Mouse (Mus musculus) right cerebral cortex, adult 18-20 months (tissue): ENCODE data around the gene Dip2c.

Experiments used
- DNase-seq: peaks from one replicate; pipeline ENCODE4 v3.0.0; 2022; ENCODE audit warnings: mixed read lengths

Dip2c gene

DNA sequence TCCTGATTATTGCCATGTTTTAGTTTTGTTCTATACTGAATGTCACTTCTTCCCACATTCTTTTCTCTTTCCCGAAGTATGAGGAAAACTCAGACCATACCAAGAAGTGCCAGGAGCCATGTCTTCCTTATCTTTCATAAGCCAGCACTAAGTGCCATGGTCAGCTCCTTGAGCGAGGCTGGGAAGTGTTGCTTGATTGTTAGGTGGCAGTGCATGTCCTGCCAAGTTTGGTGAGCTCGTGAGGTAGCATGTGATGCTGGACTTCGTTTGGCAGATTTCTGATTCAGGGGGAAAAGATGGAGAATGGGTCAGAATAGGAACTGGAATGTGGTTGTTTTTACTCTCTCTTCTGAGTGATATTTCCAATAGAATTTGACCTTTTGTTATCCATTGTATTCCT is 150.5 kb downstream of the Dip2c start:
- no peak for DNase-seq

GRCm38 (mm10) chr13:9429884-9430283 is 153.6 kb downstream of the Dip2c start:
- DNase-seq, result no peak

- DNase-seq, result no peak
Measured at GRCm38 (mm10) chr13:9430724-9431123, 154.4 kb downstream of the Dip2c start.

GRCm38 (mm10) chr13:9431441-9431840 is 155.1 kb downstream of the Dip2c start:
- DNase-seq, result no peak

GRCm38 (mm10) chr13:9443066-9443465 is 166.7 kb downstream of the Dip2c start:
- no peak for DNase-seq

DNA sequence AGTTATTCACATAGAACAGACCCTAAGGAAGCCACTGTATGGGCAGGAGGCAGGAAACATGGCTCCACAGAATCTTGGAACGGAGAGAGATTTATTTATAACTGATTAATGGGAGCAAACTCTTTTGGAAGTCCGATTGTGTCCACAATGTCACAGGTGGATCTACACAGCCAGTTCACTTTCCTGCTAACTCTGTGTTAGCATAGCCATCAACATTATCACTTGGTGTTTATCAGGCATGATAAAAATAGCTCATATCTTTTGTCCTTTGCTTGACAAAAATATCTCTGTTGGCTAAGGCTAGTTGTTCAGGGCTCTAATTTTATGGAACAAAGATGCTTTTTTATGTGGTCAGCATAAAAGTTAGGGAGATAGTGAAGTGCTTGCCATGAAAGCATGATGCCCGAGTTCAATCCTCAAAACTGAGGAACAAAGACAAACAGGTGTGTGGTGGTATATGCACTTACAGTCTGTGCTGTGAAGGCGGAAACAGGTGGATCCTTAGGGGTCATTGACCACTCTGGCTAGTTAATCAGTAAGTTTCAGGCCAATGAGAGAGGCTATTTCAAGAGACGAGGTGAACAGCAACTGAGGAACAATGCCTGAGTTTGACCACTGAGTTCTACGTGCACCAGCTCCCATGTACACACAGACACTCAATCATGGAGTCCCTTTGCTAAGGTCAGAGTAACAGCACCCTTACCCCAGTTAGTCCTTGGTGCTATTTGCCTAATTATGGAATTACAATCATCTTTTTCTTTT is 169.4 kb downstream of the Dip2c start:
- DNase-seq, result no peak

GRCm38 (mm10) chr13:9446448-9447115 is 170.3 kb downstream of the Dip2c start:
- no peak for DNase-seq

DNA sequence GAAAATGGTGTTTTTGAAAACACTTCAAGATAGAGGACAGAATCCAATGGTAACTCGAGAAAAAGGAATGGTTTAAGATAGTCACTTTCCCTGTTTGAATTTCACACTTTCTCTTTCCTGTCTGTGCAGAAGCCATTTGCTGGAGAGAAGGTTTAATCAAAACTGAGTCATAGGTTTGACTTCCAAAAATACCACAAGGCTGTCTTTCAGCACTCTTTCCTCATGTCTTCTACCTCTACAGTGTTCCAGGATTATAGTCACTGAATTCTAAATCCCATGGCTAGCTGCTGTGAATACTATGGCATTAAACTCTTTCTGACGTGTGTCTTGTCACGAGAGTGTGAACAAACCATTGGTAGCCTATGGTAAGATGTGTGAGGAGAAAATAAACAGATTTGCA is 173.9 kb downstream of the Dip2c start:
- DNase-seq, result peak; percentile 20

DNA sequence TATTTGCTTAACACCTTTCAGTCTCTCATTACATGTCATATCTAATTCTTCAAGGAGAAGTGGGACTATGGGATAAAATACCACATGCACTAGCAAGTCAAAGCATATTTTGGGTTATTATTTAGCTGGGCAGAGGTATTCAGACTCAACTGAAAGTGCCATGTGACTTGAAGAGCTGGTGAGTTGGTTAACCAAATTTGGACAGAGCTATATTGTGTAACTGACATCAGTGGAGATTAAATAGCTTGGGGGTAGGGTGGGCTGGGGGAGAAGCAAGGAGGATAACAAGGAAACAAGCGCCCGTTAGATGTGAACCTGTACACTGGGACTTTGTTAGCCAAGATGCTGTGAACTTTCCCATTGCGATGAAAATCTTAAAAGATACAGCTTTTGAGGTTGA is 175.6 kb downstream of the Dip2c start:
- DNase-seq, result no peak

- DNase-seq, result no peak
Measured at GRCm38 (mm10) chr13:9454426-9455177, 178.3 kb downstream of the Dip2c start.

DNA sequence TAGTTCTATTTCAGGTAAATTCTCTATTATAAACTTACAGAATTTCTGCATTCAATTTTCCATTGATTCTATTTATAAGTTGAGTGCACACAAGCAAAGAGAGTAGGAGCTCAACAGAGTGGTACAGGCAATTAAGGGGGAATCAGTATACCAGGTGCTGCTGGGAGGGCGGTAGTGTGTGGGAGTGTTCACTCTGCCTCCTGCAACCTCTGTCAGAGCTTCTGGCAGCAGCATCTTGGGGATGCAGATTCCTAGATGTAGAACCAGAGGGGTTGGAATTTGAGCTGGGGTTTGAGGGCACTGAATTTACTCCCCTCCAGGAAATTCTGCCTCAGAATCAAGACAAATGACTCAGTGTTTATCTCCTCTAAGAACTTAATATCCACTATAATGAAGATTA is 179.7 kb downstream of the Dip2c start:
- peak; percentile 45 for DNase-seq

DNA sequence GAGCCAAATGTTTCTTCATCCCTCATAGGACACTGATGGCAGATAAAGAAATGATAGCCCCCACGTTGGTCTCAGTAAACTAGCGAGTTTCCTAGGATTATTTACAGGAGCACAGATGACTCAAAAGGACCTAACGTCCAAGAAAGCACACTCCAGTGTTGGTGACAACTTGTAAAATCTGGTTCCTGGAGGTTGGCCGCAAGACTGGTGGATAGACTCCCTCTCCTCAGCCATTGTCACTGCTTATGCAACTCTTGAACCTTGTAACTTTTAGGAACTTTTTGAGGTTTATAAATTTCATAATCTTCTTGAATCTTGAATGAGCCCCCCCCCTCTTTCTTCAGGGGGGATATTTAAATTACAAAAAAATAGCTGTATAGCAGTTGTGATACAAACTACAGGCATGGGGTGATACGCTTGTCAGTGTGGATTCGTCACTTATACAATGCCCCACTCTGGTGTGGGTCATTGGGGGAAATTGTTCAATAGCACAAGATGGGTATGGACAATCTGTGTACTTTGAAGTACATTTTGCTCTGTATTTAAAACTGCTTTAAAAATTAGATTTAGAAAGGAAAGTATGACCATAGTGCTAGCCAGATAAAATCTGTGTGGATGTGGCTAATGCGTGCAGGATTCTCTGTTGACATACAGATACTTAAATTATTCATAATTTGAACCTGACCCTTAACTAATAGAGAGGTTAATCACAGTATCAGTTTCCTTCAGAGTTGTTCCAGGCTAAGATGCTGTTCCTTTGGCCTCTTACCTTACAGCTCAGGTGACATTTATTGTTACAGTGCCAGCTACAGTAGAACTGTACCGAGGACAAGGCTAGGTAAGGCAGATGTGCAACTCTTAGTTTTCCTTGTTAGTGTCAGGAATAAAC is 181.3 kb downstream of the Dip2c start:
- DNase-seq, result no peak

DNA sequence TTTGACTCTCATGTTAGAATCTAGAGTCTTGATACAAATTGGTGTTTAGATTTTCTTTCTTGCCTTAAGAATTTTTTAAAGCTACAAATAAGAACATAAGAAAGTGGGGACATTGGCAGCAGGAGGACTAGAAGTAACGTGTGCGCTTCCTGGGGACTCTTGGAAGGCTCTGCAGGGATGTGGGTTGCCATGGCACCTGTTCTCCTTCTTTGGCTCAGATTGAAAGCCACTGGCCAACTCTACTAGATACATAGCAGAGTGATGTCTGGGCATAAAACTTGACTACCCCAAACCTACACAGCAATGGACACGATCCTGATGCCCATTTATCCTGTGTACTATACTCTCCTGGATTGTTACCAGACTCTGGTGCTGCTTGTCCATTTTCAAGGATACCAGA is 188.1 kb downstream of the Dip2c start:
- DNase-seq, result no peak

DNA sequence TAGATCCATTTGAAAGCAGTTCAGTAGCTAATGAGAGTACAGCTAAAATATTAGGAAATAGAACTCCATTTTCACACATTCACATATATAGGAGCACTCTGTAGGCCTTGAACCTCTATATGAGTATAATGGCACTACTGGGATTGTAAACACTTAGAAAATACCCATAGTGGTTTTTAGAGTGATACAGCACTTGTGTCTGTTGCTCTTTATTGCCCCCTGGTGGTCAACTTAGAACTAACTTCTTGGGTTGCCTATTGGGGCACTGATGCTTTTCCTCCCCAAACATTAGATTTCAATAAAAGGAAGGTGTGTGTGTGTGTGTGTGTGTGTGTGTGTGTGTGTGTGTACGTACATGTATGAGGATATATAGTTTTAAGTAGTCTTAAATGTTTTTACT is 190.9 kb downstream of the Dip2c start:
- peak; percentile 53 for DNase-seq

GRCm38 (mm10) chr13:9473383-9473782 is 197.1 kb downstream of the Dip2c start:
- no peak for DNase-seq

GRCm38 (mm10) chr13:9481722-9482121 is 205.4 kb downstream of the Dip2c start:
- no peak for DNase-seq

GRCm38 (mm10) chr13:9489696-9490095 is 213.4 kb downstream of the Dip2c start:
- no peak for DNase-seq

- DNase-seq, result no peak
Measured at GRCm38 (mm10) chr13:9494726-9495125, 218.4 kb downstream of the Dip2c start.

GRCm38 (mm10) chr13:9504118-9504856 is 228.0 kb downstream of the Dip2c start:
- no peak for DNase-seq

- DNase-seq, result no peak
Measured at GRCm38 (mm10) chr13:9538556-9538955, 262.2 kb downstream of the Dip2c start.

- no peak for DNase-seq
Measured at GRCm38 (mm10) chr13:9547698-9548344, 271.5 kb downstream of the Dip2c start.

DNA sequence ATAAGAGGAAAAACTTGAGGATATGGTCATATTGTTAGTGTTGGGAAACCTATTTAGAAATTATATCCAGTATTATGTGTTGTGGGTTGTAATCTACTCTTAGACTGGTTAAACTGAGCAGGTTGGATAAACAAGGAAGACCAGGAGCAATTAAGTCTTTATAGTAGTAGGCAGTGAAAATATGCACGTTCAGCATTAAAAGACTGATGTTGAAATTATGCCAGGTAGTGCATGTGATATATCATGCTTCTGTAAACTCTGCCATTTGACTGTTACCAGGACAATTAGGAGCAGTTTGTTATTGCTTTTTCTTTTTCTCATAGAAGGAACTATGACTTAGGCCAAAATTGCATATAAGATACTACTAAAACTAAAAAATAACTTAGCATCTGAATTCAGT is 285.8 kb downstream of the Dip2c start:
- no peak for DNase-seq
